Mouse (Mus musculus) CH12.LX (cell line): ENCODE measurements around the gene Zfp281. TPM values are rescaled to one million over a fixed set of nuclear protein-coding genes. Genes with fewer than 3 reads are reported as not detected.
A peak's percentile ranks its signal among the peaks of the same experiment; 100 is the strongest.

Experiments used
- DNase-seq: peaks from one replicate; pipeline ENCODE4 v3.0.0-alpha.2; 2013; ENCODE audit errors: extremely low read depth
- H3K27ac ChIP-seq: 2 replicates; pipeline ENCODE4 v1.5.1; 2012; ENCODE audit warnings: low read depth, mild to moderate bottlenecking, control low read depth, moderate library complexity; ENCODE audit not compliant: insufficient read depth
- H3K27me3 ChIP-seq: replicated peaks from 2 replicates; pipeline ENCODE3; 2012; ENCODE audit warnings: inconsistent platforms
- H3K36me3 ChIP-seq, 2 experiments: replicated peaks in 1 of 2; 2 replicates each; pipeline versions ENCODE3 to v1.6.1; 2012; ENCODE audit warnings: inconsistent platforms in 1 of 2, low read length in 1 of 2, mild to moderate bottlenecking in 1 of 2, mixed read lengths in 1 of 2, moderate library complexity in 1 of 2; ENCODE audit not compliant: control insufficient read depth in 1 of 2, insufficient read depth in 1 of 2
- H3K4me1 ChIP-seq, 2 experiments: 2 replicates each; pipeline ENCODE4 v1.6.1; 2012; ENCODE audit warnings: inconsistent platforms in 1 of 2, moderate library complexity in 1 of 2; ENCODE audit not compliant: insufficient read depth in 2 of 2, control insufficient read depth in 1 of 2
- H3K4me2 ChIP-seq: 2 replicates; pipeline ENCODE4 v1.6.1; 2012; ENCODE audit warnings: low read depth, mild to moderate bottlenecking, control low read depth; ENCODE audit not compliant: poor library complexity, insufficient read depth, severe bottlenecking
- H3K4me3 ChIP-seq, 3 experiments: fragments of 150-350 bp in 1 of 3; sonication (generic) in 1 of 3; replicated peaks in 1 of 3; 2 replicates each; pipeline versions ENCODE3 to v1.5.1; 2011 to 2012; ENCODE audit warnings: low read depth in 2 of 3, low read length in 2 of 3, mild to moderate bottlenecking in 2 of 3, moderate library complexity in 2 of 3, control low read depth in 1 of 3, improper control_type of control experiment in 1 of 3, inconsistent platforms in 1 of 3, mixed read lengths in 1 of 3; ENCODE audit not compliant: poor library complexity in 1 of 3
- H3K79me2 ChIP-seq: replicated peaks from 2 replicates; pipeline ENCODE4 v1.6.1; 2012; ENCODE audit warnings: mild to moderate bottlenecking, moderate library complexity; ENCODE audit not compliant: control insufficient read depth, poor library complexity, insufficient read depth, severe bottlenecking; ENCODE audit errors: extremely low read depth
- H3K9ac ChIP-seq: 2 replicates; pipeline ENCODE4 v1.6.1; 2012; ENCODE audit warnings: low read depth, mild to moderate bottlenecking, control low read depth, moderate library complexity; ENCODE audit not compliant: insufficient read depth
- H3K9me3 ChIP-seq: replicated peaks from 2 replicates; pipeline ENCODE3; 2012; ENCODE audit warnings: low read length, inconsistent platforms, mixed read lengths
- CHD2 ChIP-seq: IDR thresholded peaks from 2 replicates; pipeline ENCODE4 v1.6.1; 2011; ENCODE audit warnings: low read length, improper control_type of control experiment
- CTCF ChIP-seq, 2 experiments: IDR thresholded peaks in 1 of 2; conservative IDR thresholded peaks in 1 of 2; 2 replicates each; pipeline ENCODE4 v1.5.1; 2011 to 2012; ENCODE audit warnings: low read depth in 2 of 2, low read length in 2 of 2, improper control_type of control experiment in 1 of 2, inconsistent platforms in 1 of 2, mild to moderate bottlenecking in 1 of 2, moderate library complexity in 1 of 2
- E2F4 ChIP-seq: IDR thresholded peaks from 2 replicates; pipeline ENCODE4 v1.6.1; 2011; ENCODE audit warnings: low read depth, low read length, improper control_type of control experiment; ENCODE audit not compliant: insufficient replicate concordance
- ELF1 ChIP-seq: IDR thresholded peaks from 2 replicates; pipeline ENCODE4 v1.6.1; 2014; ENCODE audit warnings: low read depth, mild to moderate bottlenecking, inconsistent platforms, low read length, improper control_type of control experiment
- EP300 ChIP-seq: IDR thresholded peaks from 2 replicates; pipeline ENCODE4 v1.6.1; 2011; ENCODE audit warnings: low read length, improper control_type of control experiment
- ETS1 ChIP-seq: conservative IDR thresholded peaks from 2 replicates; pipeline ENCODE4 v1.6.1; 2012; ENCODE audit warnings: low read depth, mild to moderate bottlenecking, inconsistent platforms, low read length, improper control_type of control experiment, moderate library complexity
- IRF4 ChIP-seq: IDR thresholded peaks from 2 replicates; pipeline ENCODE4 v1.6.1; 2014; ENCODE audit warnings: low read depth, mild to moderate bottlenecking, inconsistent platforms, low read length, improper control_type of control experiment
- JUND ChIP-seq: conservative IDR thresholded peaks from 2 replicates; pipeline ENCODE4 v1.6.1; 2011; ENCODE audit warnings: low read depth, low read length, improper control_type of control experiment
- MAX ChIP-seq: IDR thresholded peaks from 2 replicates; pipeline ENCODE4 v1.6.1; 2011; ENCODE audit warnings: low read length, improper control_type of control experiment
- MXI1 ChIP-seq: IDR thresholded peaks from 2 replicates; pipeline ENCODE4 v1.6.1; 2011; ENCODE audit warnings: mild to moderate bottlenecking, low read depth, low read length, improper control_type of control experiment
- MYC ChIP-seq: IDR thresholded peaks from 2 replicates; pipeline ENCODE4 v1.6.1; 2011; ENCODE audit warnings: low read depth, mild to moderate bottlenecking, improper control_type of control experiment, low read length
- PAX5 ChIP-seq: IDR thresholded peaks from 2 replicates; pipeline ENCODE4 v1.6.1; 2012; ENCODE audit warnings: low read length, inconsistent platforms, mixed read lengths
- RAD21 ChIP-seq: IDR thresholded peaks from 2 replicates; pipeline ENCODE4 v1.6.1; 2011; ENCODE audit warnings: low read depth, mild to moderate bottlenecking, low read length, improper control_type of control experiment, moderate library complexity
- RCOR1 ChIP-seq: conservative IDR thresholded peaks from 2 replicates; pipeline ENCODE4 v1.6.1; 2012; ENCODE audit warnings: low read depth, mild to moderate bottlenecking, inconsistent platforms, low read length, improper control_type of control experiment
- SMC3 ChIP-seq: IDR thresholded peaks from 2 replicates; pipeline ENCODE4 v1.6.1; 2011; ENCODE audit warnings: low read depth, low read length, improper control_type of control experiment
- TCF12 ChIP-seq: IDR thresholded peaks from 2 replicates; pipeline ENCODE4 v1.6.1; 2014; ENCODE audit warnings: low read depth, mild to moderate bottlenecking, inconsistent platforms, low read length, improper control_type of control experiment
- UBTF ChIP-seq: IDR thresholded peaks from 2 replicates; pipeline ENCODE4 v1.6.1; 2012; ENCODE audit warnings: low read depth, mild to moderate bottlenecking, inconsistent platforms, low read length, improper control_type of control experiment, moderate library complexity
- USF1 ChIP-seq: IDR thresholded peaks from 2 replicates; pipeline ENCODE4 v1.6.1; 2014; ENCODE audit warnings: low read depth, mild to moderate bottlenecking, inconsistent platforms, low read length, improper control_type of control experiment
- ZMIZ1 ChIP-seq: IDR thresholded peaks from 2 replicates; pipeline ENCODE4 v1.6.1; 2012; ENCODE audit warnings: low read depth, mild to moderate bottlenecking, inconsistent platforms, low read length, improper control_type of control experiment
- ZNF384 ChIP-seq: IDR thresholded peaks from 2 replicates; pipeline ENCODE4 v1.6.1; 2012; ENCODE audit warnings: low read depth, low read length, improper control_type of control experiment, inconsistent platforms
- dilution Hi-C: fragments of 300-500 bp; cut with MboI; formaldehyde crosslinking; loops from 2 replicates; pipeline ENCODE4 v1.14.3; 2020; ENCODE audit warnings: low sequenced_read_pairs; ENCODE audit not compliant: extremely low pct_unique_long_range_greater_than_20kb, extremely low pct_ligation_motif_present
- in situ Hi-C: fragments of 300-500 bp; cut with MboI; formaldehyde crosslinking; loops from 3 replicates; pipeline ENCODE4 v1.14.3; 2019; ENCODE audit warnings: low sequenced_read_pairs, low pct_ligation_motif_present, low pct_unique_long_range_greater_than_20kb, mixed read lengths
- polyA plus RNA-seq: library from polyadenylated mRNA; unstranded; fragments of >175 nt; gene quantifications from 2 replicates; pipeline ENCODE4 v1.2.1, GENCODE M21; 2012; ENCODE audit warnings: low read depth; ENCODE audit not compliant: insufficient read length
- total RNA-seq, 2 experiments: library from RNA; depleted of rRNA; stranded (reverse); fragments of 300-350 nt in 1 of 2; fragments of >200 nt in 1 of 2; gene quantifications; 2 replicates each; pipeline ENCODE4 v1.2.3; 2012 to 2014

Zfp281 gene
- total and polyA plus RNA-seq, 3 experiments = 17.2 to 39.5 (median 20.7) TPM

GRCm38 (mm10) chr1:136626756-136627155 lies 2.1 kb downstream of the Zfp281 start:
- H3K4me2 ChIP-seq = peak overlapping the region; percentile 91
- H3K9ac ChIP-seq = peak overlapping the region; percentile 97
- no peak for DNase-seq
- H3K4me3 ChIP-seq = peak overlapping the region; percentile 59 to 88 (median 81)
- dilution Hi-C loops (no loop called here), in situ Hi-C loops (no loop called here)
- peaks cover 53% of the 10 kb centered on the region for H3K79me2 ChIP-seq
- TF ChIP-seq RCOR1 = no peak
- peak; percentile 54; the same call in 1 of the 2 replicates for TF ChIP-seq MXI1
- TF ChIP-seq RAD21 = peak; percentile 15; the same call in 1 of the 2 replicates
- peak in 1 of 2 experiments; percentile 58; a peak in 2 of 4 replicates for TF ChIP-seq CTCF (conservative IDR thresholded peaks at IDR 0.05 in 1 of 2, IDR thresholded peaks at IDR 0.05 in 1 of 2; ENCODE audit: low read depth in 2 of 2, low read length in 2 of 2)
- peak; percentile 74; the same call in 1 of the 2 replicates for TF ChIP-seq MYC
- peak; percentile 57 for TF ChIP-seq MAX
- TF ChIP-seq EP300 = no peak
- TF ChIP-seq SMC3 = peak; percentile 44
- peaks cover 18 to 34% of the 10 kb centered on the region in 2 experiments for H3K36me3 ChIP-seq
- H3K27ac ChIP-seq = no peak overlapping the region
- H3K27me3 ChIP-seq = no peaks in the 10 kb centered on the region
- no peaks in the 10 kb centered on the region for H3K9me3 ChIP-seq
- H3K4me1 ChIP-seq = peaks cover 0 to 40% of the 10 kb centered on the region in 2 experiments; a peak in 2 of 4 replicates

- Histone ChIP-seq H3K79me2 (peaks cover 56% of the 10 kb centered on the region), H3K9me3 (no peaks in the 10 kb centered on the region), H3K4me1 (peaks cover 0 to 47% of the 10 kb centered on the region in 2 experiments; a peak in 2 of 4 replicates), H3K4me2 (peak overlapping the region; percentile 91), H3K27ac (no peak overlapping the region), H3K36me3 (peaks cover 20 to 36% of the 10 kb centered on the region in 2 experiments), H3K9ac (peak overlapping the region; percentile 94), H3K27me3 (no peaks in the 10 kb centered on the region), H3K4me3 (peak overlapping the region; percentile 59 to 88 (median 81))
- dilution Hi-C loops (no loop called here), in situ Hi-C loops (no loop called here)
- DNase-seq = no peak
- TF ChIP-seq EP300 (no peak), PAX5 (no peak), E2F4 (no peak), ZMIZ1 (no peak), USF1 (no peak), TCF12 (no peak), ZNF384 (no peak), IRF4 (no peak), CHD2 (no peak), ETS1 (no peak), ELF1 (no peak), JUND (no peak), CTCF (conservative IDR thresholded peaks at IDR 0.05 in 1 of 2, IDR thresholded peaks at IDR 0.05 in 1 of 2; ENCODE audit: low read depth in 2 of 2, low read length in 2 of 2) (no peak), UBTF (no peak), MXI1 (no peak), SMC3 (no peak)
Measured at GRCm38 (mm10) chr1:136627591-136627990, 2.9 kb downstream of the Zfp281 start.
